ENCODE assay signal across 9 mouse cellular contexts in genomic region chr2:158347868-158348267, GRCm38 (mm10). TPM values are rescaled to one million over a fixed set of nuclear protein-coding genes. Genes with fewer than 3 reads are reported as not detected.
A peak's percentile ranks its signal among the peaks of the same experiment; 100 is the strongest.
DNase-seq lines count a peak whose midpoint lies in the region; ATAC-seq lines count a peak whose summit lies in the region.
"Had no signal": no experiment of that assay in that cellular context is flagged by ENCODE, and none has a peak within 500 bp of the region (broad histone marks: within the 10 kb centered on the region; RNA-seq: fewer than 3 reads in every experiment).

No protein-coding gene starts in this region.

- no peak overlapping the region for H3K4me2 ChIP-seq in intestine, embryonic 15.5 days (replicated peaks)
- H3K4me2 ChIP-seq in stomach, embryonic 16.5 days (ENCODE audit: low read depth, low read length) = no peak overlapping the region
- H3K4me2 ChIP-seq: embryonic facial prominence, embryonic 12.5 days had no signal

- no peak overlapping the region for H3K9ac ChIP-seq in intestine, embryonic 15.5 days
- no peak overlapping the region for H3K9ac ChIP-seq in stomach, embryonic 16.5 days (ENCODE audit: low read length)
- H3K9ac ChIP-seq: embryonic facial prominence, embryonic 12.5 days had no signal

- H3K9me3 ChIP-seq in intestine, embryonic 15.5 days = no peaks in the 10 kb centered on the region
- H3K9me3 ChIP-seq in limb, embryonic 10.5 days (replicated peaks) = no peaks in the 10 kb centered on the region
- no peaks in the 10 kb centered on the region for H3K9me3 ChIP-seq in stomach, embryonic 16.5 days (replicated peaks; ENCODE audit: control insufficient read depth, low read length)
- H3K9me3 ChIP-seq: embryonic facial prominence, embryonic 12.5 days had no signal

- WGBS in intestine, embryonic 15.5 days = under 1% methylated on average over 6 of the region's 6 CpGs
- 3% methylated on average over 6 of the region's 6 CpGs for WGBS in limb, embryonic 10.5 days
- 5% methylated on average over 6 of the region's 6 CpGs for WGBS in stomach, embryonic 16.5 days

- no peaks in the 10 kb centered on the region for H3K4me1 ChIP-seq in intestine, embryonic 15.5 days (replicated peaks)
- no peaks in the 10 kb centered on the region for H3K4me1 ChIP-seq in limb, embryonic 10.5 days
- no peaks in the 10 kb centered on the region for H3K4me1 ChIP-seq in stomach, embryonic 16.5 days (ENCODE audit: control insufficient read depth, insufficient read depth, low read length)
- H3K4me1 ChIP-seq: embryonic facial prominence, embryonic 12.5 days had no signal

- H3K27me3 ChIP-seq in intestine, embryonic 15.5 days (replicated peaks) = peaks cover 3% of the 10 kb centered on the region; the same call in 1 of the 2 replicates
- no peaks in the 10 kb centered on the region for H3K27me3 ChIP-seq in limb, embryonic 10.5 days (ENCODE audit: low read depth, poor library complexity, severe bottlenecking)
- no peaks in the 10 kb centered on the region for H3K27me3 ChIP-seq in stomach, embryonic 16.5 days (ENCODE audit: control insufficient read depth, insufficient read depth, low read length)
- H3K27me3 ChIP-seq: embryonic facial prominence, embryonic 12.5 days had no signal

- no peak overlapping the region for H3K4me3 ChIP-seq in intestine, embryonic 15.5 days (replicated peaks)
- no peak overlapping the region for H3K4me3 ChIP-seq in limb, embryonic 10.5 days
- no peak overlapping the region for H3K4me3 ChIP-seq in stomach, embryonic 16.5 days (replicated peaks; ENCODE audit: low read length)
- H3K4me3 ChIP-seq: embryonic facial prominence, embryonic 12.5 days had no signal

- ATAC-seq in frontal cortex, adult (ENCODE audit: low TSS enrichment) = peak; percentile 82
- ATAC-seq in intestine, embryonic 15.5 days = peak; percentile 55; the same call in 1 of the 2 replicates
- ATAC-seq in monocyte, adult 5-6 weeks (replicated peaks; ENCODE audit: insufficient number of reproducible peaks, low FRiP score, low TSS enrichment, poor library complexity, severe bottlenecking) = peak; percentile 84
- ATAC-seq in stomach, embryonic 16.5 days (ENCODE audit: insufficient read depth, low FRiP score) = peak; percentile 37; the same call in 1 of the 2 replicates

- peak; percentile 20 for DNase-seq in ovary, postnatal 10 days (ENCODE audit: low spot score)
- no peak for DNase-seq in ovary, adult 18-20 months (ENCODE audit: low spot score)
- peak; percentile 42 for DNase-seq in cerebellum, adult 9-11 months
- peak; percentile 79 for DNase-seq in limb, embryonic 10.5 days (ENCODE audit: low spot score)

- no peaks in the 10 kb centered on the region for H3K36me3 ChIP-seq in intestine, embryonic 15.5 days
- peaks cover 14% of the 10 kb centered on the region for H3K36me3 ChIP-seq in limb, embryonic 10.5 days
- H3K36me3 ChIP-seq in stomach, embryonic 16.5 days (ENCODE audit: control insufficient read depth, insufficient read depth, low read length) = no peaks in the 10 kb centered on the region

- no peak overlapping the region for H3K27ac ChIP-seq in intestine, embryonic 15.5 days
- H3K27ac ChIP-seq in limb, embryonic 10.5 days = no peak overlapping the region
- H3K27ac ChIP-seq in stomach, embryonic 16.5 days (ENCODE audit: low read length) = no peak overlapping the region
- H3K27ac ChIP-seq: embryonic facial prominence, embryonic 12.5 days had no signal

RNA-seq across cellular contexts. Expression of gene Snhg11, which starts 27.6 kb away (rescaled TPM):
- 4.8 and 7.0 TPM in 2 replicates for polyA plus RNA-seq in intestine, embryonic 15.5 days (2015; fragmentation: Nextera tagmentation; extraction: Ambion mirVana)
- 7.0 TPM in 2 replicates for polyA plus RNA-seq in limb, embryonic 10.5 days (2016; fragmentation: Nextera tagmentation; extraction: Ambion mirVana)
- total RNA-seq in monocyte, adult 5-6 weeks (2017) = not detected in 3 replicates
- polyA plus RNA-seq in stomach, embryonic 16.5 days (2015; fragmentation: Nextera tagmentation; extraction: Ambion mirVana) = 5.4 and 7.5 TPM in 2 replicates

RNA-seq across cellular contexts. Expression of gene Lbp, which starts 41.6 kb away (rescaled TPM):
- polyA plus RNA-seq in intestine, embryonic 15.5 days (2015; fragmentation: Nextera tagmentation; extraction: Ambion mirVana) = 5.4 and 5.5 TPM in 2 replicates
- 1.9 and 3.9 TPM in 2 replicates for polyA plus RNA-seq in limb, embryonic 10.5 days (2016; fragmentation: Nextera tagmentation; extraction: Ambion mirVana)
- total RNA-seq in monocyte, adult 5-6 weeks (2017) = 0.48 to 0.49 TPM in 2 of 3 replicates, not detected in the other
- 6.3 and 7.0 TPM in 2 replicates for polyA plus RNA-seq in stomach, embryonic 16.5 days (2015; fragmentation: Nextera tagmentation; extraction: Ambion mirVana)
